Mouse (Mus musculus) heart, adult 2 months (tissue): ENCODE results near the gene Coq5.

Source experiments
- CTCF ChIP-seq: fragments of 200-600 bp; IDR thresholded peaks from 2 replicates; pipeline ENCODE4 v1.8.1; 2022; ENCODE audit warnings: antibody characterized with exemption, mild to moderate bottlenecking, moderate library complexity
- POLR2A ChIP-seq: fragments of 200-500 bp; IDR thresholded peaks from 2 replicates; pipeline ENCODE4 v1.6.1; 2011; ENCODE audit warnings: mild to moderate bottlenecking, low read depth, low read length, control low read depth; ENCODE audit not compliant: insufficient read depth

- TF ChIP-seq CTCF (no peak), POLR2A (no peak)
Measured at GRCm38 (mm10) chr5:115266340-115266739, 13.1 kb upstream of the Coq5 start.
